Mouse (Mus musculus): ENCODE data around the gene Bsg. TPM values are rescaled to one million over a fixed set of nuclear protein-coding genes. Genes with fewer than 3 reads are reported as not detected.
A peak's percentile ranks its signal among the peaks of the same experiment; 100 is the strongest.

Bsg gene
- polyA plus RNA-seq (2015; fragmentation: Nextera tagmentation; extraction: Ambion mirVana), result 1,158 and 1,189 TPM in 2 replicates

GRCm38 (mm10) chr10:79704065-79704969, at the start of gene Bsg:
Bsg (plus strand) TSS chr10:79704491.
- no peaks in the 10 kb centered on the region for H3K27me3 ChIP-seq (replicated peaks; ENCODE audit: control insufficient read depth, insufficient read depth, low read length)
- peak within 1 kb of the TSS; percentile 72 for H3K27ac ChIP-seq (ENCODE audit: low read length)
- peaks cover 11% of the 10 kb centered on the region; the same call in 1 of the 2 replicates for H3K36me3 ChIP-seq (ENCODE audit: control insufficient read depth, insufficient read depth, low read length)
- H3K4me2 ChIP-seq (ENCODE audit: low read depth, low read length), result peak within 1 kb of the TSS; percentile 88
- WGBS, result under 1% methylated on average over 63 of the region's 65 CpGs
- peak within 1 kb of the TSS; percentile 96 for H3K9ac ChIP-seq (ENCODE audit: low read depth, low read length)
- peak within 1 kb of the TSS; percentile 84 for H3K4me3 ChIP-seq (ENCODE audit: low read length)
- peak; percentile 93 for ATAC-seq
- H3K4me1 ChIP-seq (ENCODE audit: control insufficient read depth, insufficient read depth, low read length), result peaks cover 53% of the 10 kb centered on the region
- H3K9me3 ChIP-seq (ENCODE audit: control insufficient read depth, low read length), result no peaks in the 10 kb centered on the region

GRCm38 (mm10) chr10:79654946-79655395, 49.3 kb upstream of the Bsg start:
- 35% methylated on average over 1 of the region's 1 CpGs for WGBS
- Histone ChIP-seq H3K4me2 (ENCODE audit: low read depth, low read length) (no peak overlapping the region), H3K36me3 (ENCODE audit: control insufficient read depth, insufficient read depth, low read length) (no peaks in the 10 kb centered on the region), H3K9ac (ENCODE audit: low read depth, low read length) (no peak overlapping the region), H3K4me3 (ENCODE audit: low read length) (no peak overlapping the region), H3K27ac (ENCODE audit: low read length) (no peak overlapping the region), H3K9me3 (ENCODE audit: control insufficient read depth, low read length) (no peaks in the 10 kb centered on the region), H3K27me3 (replicated peaks; ENCODE audit: control insufficient read depth, insufficient read depth, low read length) (no peaks in the 10 kb centered on the region), H3K4me1 (ENCODE audit: control insufficient read depth, insufficient read depth, low read length) (no peaks in the 10 kb centered on the region)
- 0 out of 2 replicates have a peak, but pooled peaks have one; percentile 33 for ATAC-seq

GRCm38 (mm10) chr10:79658829-79659228, 45.5 kb upstream of the Bsg start:
- Histone ChIP-seq H3K9ac (ENCODE audit: low read depth, low read length) (no peak overlapping the region), H3K27me3 (replicated peaks; ENCODE audit: control insufficient read depth, insufficient read depth, low read length) (no peaks in the 10 kb centered on the region), H3K27ac (ENCODE audit: low read length) (no peak overlapping the region), H3K4me1 (ENCODE audit: control insufficient read depth, insufficient read depth, low read length) (no peaks in the 10 kb centered on the region), H3K4me3 (ENCODE audit: low read length) (no peak overlapping the region), H3K36me3 (ENCODE audit: control insufficient read depth, insufficient read depth, low read length) (no peaks in the 10 kb centered on the region), H3K4me2 (ENCODE audit: low read depth, low read length) (no peak overlapping the region), H3K9me3 (ENCODE audit: control insufficient read depth, low read length) (no peaks in the 10 kb centered on the region)
- ATAC-seq, result no peak
- WGBS, result 21% methylated on average over 4 of the region's 4 CpGs

DNA sequence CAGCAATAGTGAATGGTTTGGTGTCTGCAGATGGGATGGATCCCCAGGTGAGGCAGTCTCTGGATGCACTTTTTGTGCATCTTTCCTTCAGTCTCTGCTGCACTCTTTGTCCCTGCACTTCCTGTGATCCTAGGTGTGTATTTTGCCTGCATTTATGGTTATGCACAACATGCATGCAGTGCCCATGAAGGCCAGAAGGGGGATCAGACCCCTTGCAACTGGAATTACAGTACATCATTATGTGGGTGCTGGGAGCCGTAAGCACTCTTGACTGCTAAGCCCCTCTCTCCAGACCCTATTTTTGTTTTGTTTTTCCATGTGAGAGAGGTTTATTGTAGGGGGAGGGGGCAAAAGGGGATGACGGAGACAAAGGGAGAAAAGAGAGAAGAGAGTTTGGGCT, 44.0 kb upstream of the Bsg start:
- Histone ChIP-seq H3K36me3 (ENCODE audit: control insufficient read depth, insufficient read depth, low read length) (no peaks in the 10 kb centered on the region), H3K9me3 (ENCODE audit: control insufficient read depth, low read length) (no peaks in the 10 kb centered on the region), H3K4me3 (ENCODE audit: low read length) (no peak overlapping the region), H3K4me2 (ENCODE audit: low read depth, low read length) (no peak overlapping the region), H3K9ac (ENCODE audit: low read depth, low read length) (no peak overlapping the region), H3K27me3 (replicated peaks; ENCODE audit: control insufficient read depth, insufficient read depth, low read length) (no peaks in the 10 kb centered on the region), H3K4me1 (ENCODE audit: control insufficient read depth, insufficient read depth, low read length) (no peaks in the 10 kb centered on the region), H3K27ac (ENCODE audit: low read length) (no peak overlapping the region)
- 74% methylated on average over 2 of the region's 2 CpGs for WGBS
- no peak for ATAC-seq

DNA sequence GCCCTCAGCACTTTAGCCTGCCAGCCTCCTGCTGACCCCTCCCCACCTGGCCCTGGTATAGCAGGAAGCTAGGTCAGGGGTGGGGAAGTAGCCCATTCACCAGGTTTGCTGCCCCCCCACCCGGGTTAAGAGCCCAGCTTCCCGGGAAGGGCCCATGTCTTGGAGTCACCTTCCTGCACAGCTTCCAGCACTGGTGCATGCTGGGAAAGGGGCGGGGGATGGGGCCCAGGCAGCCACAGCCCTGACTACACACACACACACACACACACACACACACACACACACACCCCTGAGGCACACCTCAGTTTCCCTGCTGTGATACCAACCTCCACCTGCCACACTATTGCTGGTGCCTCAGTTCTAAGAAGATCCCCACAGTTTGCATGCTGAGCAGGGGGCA, 42.4 kb upstream of the Bsg start:
- H3K4me1 ChIP-seq (ENCODE audit: control insufficient read depth, insufficient read depth, low read length), result no peaks in the 10 kb centered on the region
- ATAC-seq, result 0 out of 2 replicates have a peak, but pooled peaks have one; percentile 11
- H3K9ac ChIP-seq (ENCODE audit: low read depth, low read length), result no peak overlapping the region; the same call in 1 of the 2 replicates
- H3K4me3 ChIP-seq (ENCODE audit: low read length), result no peak overlapping the region
- H3K36me3 ChIP-seq (ENCODE audit: control insufficient read depth, insufficient read depth, low read length), result no peaks in the 10 kb centered on the region
- H3K9me3 ChIP-seq (ENCODE audit: control insufficient read depth, low read length), result no peaks in the 10 kb centered on the region
- no peak overlapping the region for H3K4me2 ChIP-seq (ENCODE audit: low read depth, low read length)
- H3K27me3 ChIP-seq (replicated peaks; ENCODE audit: control insufficient read depth, insufficient read depth, low read length), result no peaks in the 10 kb centered on the region
- no peak overlapping the region for H3K27ac ChIP-seq (ENCODE audit: low read length)
- WGBS, result 52% methylated on average over 3 of the region's 3 CpGs

- Histone ChIP-seq H3K9ac (ENCODE audit: low read depth, low read length) (no peak within 1 kb of the TSS), H3K4me2 (ENCODE audit: low read depth, low read length) (no peak within 1 kb of the TSS), H3K27ac (ENCODE audit: low read length) (no peak within 1 kb of the TSS), H3K27me3 (replicated peaks; ENCODE audit: control insufficient read depth, insufficient read depth, low read length) (no peaks in the 10 kb centered on the region), H3K9me3 (ENCODE audit: control insufficient read depth, low read length) (no peaks in the 10 kb centered on the region), H3K36me3 (ENCODE audit: control insufficient read depth, insufficient read depth, low read length) (no peaks in the 10 kb centered on the region), H3K4me1 (ENCODE audit: control insufficient read depth, insufficient read depth, low read length) (no peaks in the 10 kb centered on the region), H3K4me3 (ENCODE audit: low read length) (0 out of 2 replicates have a peak within 1 kb of the TSS, but pooled peaks have one; percentile 2)
- WGBS, result 8% methylated on average over 13 of the region's 13 CpGs
- ATAC-seq, result 0 out of 2 replicates have a peak, but pooled peaks have one; percentile 7
Observed at GRCm38 (mm10) chr10:79664131-79664665, 40.1 kb upstream of the Bsg start, which contains the start of gene Madcam1. Madcam1 (plus strand) TSS chr10:79664559.

DNA sequence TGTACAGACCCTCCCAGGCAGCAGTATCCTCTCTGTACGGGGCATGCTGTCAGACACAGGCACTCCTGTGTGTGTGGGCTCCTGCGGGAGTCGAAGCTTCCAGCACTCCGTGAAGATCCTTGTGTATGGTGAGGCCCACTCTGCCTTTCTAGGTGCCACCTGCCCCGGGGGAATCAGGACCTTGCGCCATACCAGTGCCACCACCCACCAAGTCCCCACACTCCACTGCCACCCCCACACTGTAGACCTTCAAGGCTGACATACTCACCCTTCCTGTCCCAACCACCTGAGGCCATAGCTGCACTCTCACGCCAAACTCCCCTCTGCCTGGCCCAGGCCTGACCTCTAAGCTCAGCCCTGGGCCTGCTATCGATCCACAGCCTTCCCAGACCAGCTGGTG, 39.2 kb upstream of the Bsg start:
- H3K4me2 ChIP-seq (ENCODE audit: low read depth, low read length), result no peak overlapping the region
- H3K9ac ChIP-seq (ENCODE audit: low read depth, low read length), result no peak overlapping the region
- H3K4me1 ChIP-seq (ENCODE audit: control insufficient read depth, insufficient read depth, low read length), result peaks cover under 1% of the 10 kb centered on the region; the same call in 1 of the 2 replicates
- H3K9me3 ChIP-seq (ENCODE audit: control insufficient read depth, low read length), result no peaks in the 10 kb centered on the region
- no peak overlapping the region for H3K27ac ChIP-seq (ENCODE audit: low read length)
- WGBS, result 82% methylated on average over 8 of the region's 8 CpGs
- H3K4me3 ChIP-seq (ENCODE audit: low read length), result 0 out of 2 replicates have a peak overlapping the region, but pooled peaks have one; percentile 2
- no peaks in the 10 kb centered on the region for H3K36me3 ChIP-seq (ENCODE audit: control insufficient read depth, insufficient read depth, low read length)
- no peak for ATAC-seq
- no peaks in the 10 kb centered on the region for H3K27me3 ChIP-seq (replicated peaks; ENCODE audit: control insufficient read depth, insufficient read depth, low read length)

DNA sequence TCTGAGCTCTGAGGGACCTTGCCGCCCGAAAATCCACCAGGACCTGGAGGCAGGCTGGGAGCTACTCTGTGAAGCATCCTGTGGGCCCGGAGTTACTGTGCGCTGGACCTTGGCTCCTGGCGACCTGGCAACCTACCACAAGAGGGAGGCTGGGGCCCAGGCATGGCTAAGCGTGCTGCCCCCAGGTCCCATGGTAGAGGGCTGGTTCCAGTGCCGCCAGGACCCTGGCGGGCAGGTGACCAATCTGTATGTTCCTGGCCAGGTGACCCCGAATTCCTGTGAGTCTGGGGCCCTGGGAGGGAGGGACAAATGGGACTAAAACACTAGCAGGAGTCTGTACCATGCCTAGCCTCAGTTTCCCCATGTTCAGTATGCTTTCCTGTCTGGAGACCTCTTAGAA, 37.8 kb upstream of the Bsg start:
- H3K4me3 ChIP-seq (ENCODE audit: low read length), result no peak overlapping the region
- H3K9me3 ChIP-seq (ENCODE audit: control insufficient read depth, low read length), result no peaks in the 10 kb centered on the region
- no peaks in the 10 kb centered on the region for H3K36me3 ChIP-seq (ENCODE audit: control insufficient read depth, insufficient read depth, low read length)
- 0 out of 2 replicates have a peak overlapping the region, but pooled peaks have one; percentile 21 for H3K9ac ChIP-seq (ENCODE audit: low read depth, low read length)
- H3K27ac ChIP-seq (ENCODE audit: low read length), result no peak overlapping the region
- no peaks in the 10 kb centered on the region for H3K27me3 ChIP-seq (replicated peaks; ENCODE audit: control insufficient read depth, insufficient read depth, low read length)
- ATAC-seq, result no peak
- no peak overlapping the region for H3K4me2 ChIP-seq (ENCODE audit: low read depth, low read length)
- H3K4me1 ChIP-seq (ENCODE audit: control insufficient read depth, insufficient read depth, low read length), result peaks cover 12% of the 10 kb centered on the region
- WGBS, result 69% methylated on average over 9 of the region's 9 CpGs

DNA sequence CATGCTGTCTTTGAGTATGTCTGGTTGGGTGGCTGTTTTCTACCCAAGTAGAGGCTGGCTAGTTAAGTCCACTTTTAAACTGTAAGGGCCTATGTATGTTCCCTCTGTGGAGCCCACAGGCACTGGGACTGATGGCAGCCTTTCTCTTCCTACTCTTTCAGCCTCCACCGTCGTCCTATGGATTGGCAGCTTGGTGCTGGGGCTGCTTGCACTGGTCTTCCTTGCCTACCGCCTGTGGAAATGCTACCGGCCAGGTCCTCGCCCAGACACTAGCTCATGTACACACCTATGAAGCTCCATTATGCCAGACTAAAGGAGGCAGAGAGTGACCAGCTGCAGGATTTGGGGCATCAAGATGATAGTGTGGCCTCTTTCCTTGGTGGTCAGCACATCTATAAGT, 36.2 kb upstream of the Bsg start:
- no peaks in the 10 kb centered on the region for H3K27me3 ChIP-seq (replicated peaks; ENCODE audit: control insufficient read depth, insufficient read depth, low read length)
- ATAC-seq, result no peak
- 82% methylated on average over 5 of the region's 5 CpGs for WGBS
- H3K9ac ChIP-seq (ENCODE audit: low read depth, low read length), result no peak overlapping the region
- H3K4me1 ChIP-seq (ENCODE audit: control insufficient read depth, insufficient read depth, low read length), result peaks cover 12% of the 10 kb centered on the region
- H3K4me2 ChIP-seq (ENCODE audit: low read depth, low read length), result no peak overlapping the region
- H3K27ac ChIP-seq (ENCODE audit: low read length), result no peak overlapping the region
- no peaks in the 10 kb centered on the region for H3K36me3 ChIP-seq (ENCODE audit: control insufficient read depth, insufficient read depth, low read length)
- H3K4me3 ChIP-seq (ENCODE audit: low read length), result no peak overlapping the region
- H3K9me3 ChIP-seq (ENCODE audit: control insufficient read depth, low read length), result no peaks in the 10 kb centered on the region
